Mouse (Mus musculus): ENCODE measurements at regions not wholly inside any gene's neighbourhood (a gene's known extent, or its start where the extent isn't known, plus 50 kb on each side); places are given as distances from the start of the nearest gene placed in this dataset.
"Not testable (repeated sequence)": the region's sequence is repeated elsewhere in the genome, so short reads cannot be mapped to it uniquely, and the experiment has no call there.

- no peak for DNase-seq
- intact Hi-C loops (cut with DNase I) = no loop called here
Observed at GRCm38 (mm10) chrX:12294452-12294851, 134.3 kb upstream of the Bcor start.

- no peak for DNase-seq
- intact Hi-C loops (cut with DNase I) = no loop called here
Observed at GRCm38 (mm10) chrX:12294941-12295340, 134.8 kb upstream of the Bcor start.

- DNase-seq = no peak
- intact Hi-C loops (cut with DNase I) = no loop called here
Observed at GRCm38 (mm10) chrX:12296264-12297053, 136.3 kb upstream of the Bcor start.

GRCm38 (mm10) chrX:12298609-12299008 is 138.5 kb upstream of the Bcor start:
- intact Hi-C loops (cut with DNase I) = no loop called here

GRCm38 (mm10) chrX:12299236-12299635 is 139.1 kb upstream of the Bcor start:
- intact Hi-C loops (cut with DNase I) = no loop called here
- no peak for DNase-seq

More at GRCm38 (mm10) chrX:12298609-12299008, 138.5 kb upstream of the Bcor start:
- no peak for DNase-seq

- intact Hi-C loops (cut with DNase I) = no loop called here
- DNase-seq = peak; percentile 19 to 30
Observed at GRCm38 (mm10) chrX:12304678-12305077, 144.5 kb upstream of the Bcor start.

- no peak for DNase-seq
- intact Hi-C loops (cut with DNase I) = no loop called here
Observed at GRCm38 (mm10) chrX:12306940-12307339, 146.8 kb upstream of the Bcor start.

GRCm38 (mm10) chrX:12312534-12312933 is 152.4 kb upstream of the Bcor start:
- intact Hi-C loops (cut with DNase I) = no loop called here
- DNase-seq = peak; percentile 15

- intact Hi-C loops (cut with DNase I) = no loop called here
- no peak for DNase-seq
Observed at GRCm38 (mm10) chrX:12315658-12316057, 155.5 kb upstream of the Bcor start.

GRCm38 (mm10) chrX:12317488-12317887 is 157.3 kb upstream of the Bcor start:
- intact Hi-C loops (cut with DNase I); DNase-seq: not testable (repeated sequence)

- intact Hi-C loops (cut with DNase I) = no loop called here
- DNase-seq = no peak
Observed at GRCm38 (mm10) chrX:12318848-12319651, 158.9 kb upstream of the Bcor start.

GRCm38 (mm10) chrX:12322453-12322852 is 162.3 kb upstream of the Bcor start:
- DNase-seq = peak; percentile 43 to 49

GRCm38 (mm10) chrX:12323268-12323667 is 163.1 kb upstream of the Bcor start:
- intact Hi-C loops (cut with DNase I) = no loop called here
- DNase-seq = no peak

More at GRCm38 (mm10) chrX:12322453-12322852, 162.3 kb upstream of the Bcor start:
- intact Hi-C loops (cut with DNase I) = no loop called here

GRCm38 (mm10) chrX:12323812-12324211 is 163.7 kb upstream of the Bcor start:
- intact Hi-C loops (cut with DNase I) = no loop called here

GRCm38 (mm10) chrX:12327464-12327863 is 167.3 kb upstream of the Bcor start:
- DNase-seq = no peak
- intact Hi-C loops (cut with DNase I) = no loop called here

More at GRCm38 (mm10) chrX:12323812-12324211, 163.7 kb upstream of the Bcor start:
- DNase-seq = no peak

GRCm38 (mm10) chrX:12340561-12340960 is 180.4 kb upstream of the Bcor start:
- DNase-seq = peak; percentile 10 to 16
- intact Hi-C loops (cut with DNase I) = no loop called here

- no peak for DNase-seq
- intact Hi-C loops (cut with DNase I) = no loop called here
Observed at GRCm38 (mm10) chrX:12341356-12341965, 181.3 kb upstream of the Bcor start.

GRCm38 (mm10) chrX:12344805-12345555 is 184.8 kb upstream of the Bcor start:
- no peak for DNase-seq
- intact Hi-C loops (cut with DNase I) = no loop called here

- intact Hi-C loops (cut with DNase I) = no loop called here
- no peak for DNase-seq
Observed at GRCm38 (mm10) chrX:12346856-12347255, 186.7 kb upstream of the Bcor start.

- peak in 1 of 2 experiments; percentile 20 for DNase-seq
- intact Hi-C loops (cut with DNase I) = no loop called here
Observed at GRCm38 (mm10) chrX:12348117-12348516, 188.0 kb upstream of the Bcor start.

- no peak for DNase-seq
- intact Hi-C loops (cut with DNase I) = no loop called here
Observed at GRCm38 (mm10) chrX:12354875-12355274, 194.7 kb upstream of the Bcor start.
